Mouse (Mus musculus): ENCODE measurements around the gene Rhobtb1.

Gene Rhobtb1

DNA sequence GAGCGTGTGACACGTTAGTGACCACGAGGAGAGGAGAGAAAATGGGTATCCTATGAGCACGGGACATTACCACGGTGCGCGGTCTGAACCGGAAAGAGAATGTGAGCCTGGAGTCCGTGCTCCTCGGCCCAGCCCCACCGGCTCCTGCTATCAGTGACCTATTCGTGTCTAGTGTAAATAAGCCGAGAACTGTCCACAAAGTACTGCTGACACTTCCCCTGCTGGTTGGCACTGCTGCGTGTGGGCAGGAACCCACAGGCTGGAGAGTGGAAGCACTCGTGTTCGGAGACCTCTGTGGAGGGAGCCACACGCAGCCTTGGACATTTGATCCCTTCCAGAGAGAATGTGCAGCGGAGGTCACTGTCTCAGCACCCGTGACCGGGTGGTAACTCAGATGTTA, at the start of gene Rhobtb1:
Rhobtb1 (plus strand) TSS at position 390 of the 400 bp plus-strand sequence.
- DNase-seq (ENCODE audit: low spot score in 2 of 2), result no peak

DNA sequence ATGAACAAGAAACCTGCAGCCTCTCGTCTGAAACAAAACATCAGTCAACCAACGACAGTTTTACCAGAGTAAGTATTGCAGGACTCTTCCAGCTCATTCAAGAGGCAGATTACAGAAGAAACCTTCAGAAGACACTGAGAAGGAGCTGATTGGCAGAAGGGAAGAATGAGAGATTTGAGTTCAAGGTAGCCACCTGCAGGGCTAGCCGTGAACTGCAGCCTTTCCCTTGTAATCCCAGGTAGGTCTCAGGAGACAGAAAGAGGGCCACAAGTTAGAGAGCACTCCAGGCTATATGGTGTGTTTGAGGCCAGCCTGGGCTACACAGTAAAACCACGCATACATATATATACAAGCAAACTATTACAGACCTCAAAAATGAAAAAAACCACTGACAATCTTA, 49.2 kb upstream of the Rhobtb1 start:
- DNase-seq (ENCODE audit: low spot score in 2 of 2), result no peak

DNA sequence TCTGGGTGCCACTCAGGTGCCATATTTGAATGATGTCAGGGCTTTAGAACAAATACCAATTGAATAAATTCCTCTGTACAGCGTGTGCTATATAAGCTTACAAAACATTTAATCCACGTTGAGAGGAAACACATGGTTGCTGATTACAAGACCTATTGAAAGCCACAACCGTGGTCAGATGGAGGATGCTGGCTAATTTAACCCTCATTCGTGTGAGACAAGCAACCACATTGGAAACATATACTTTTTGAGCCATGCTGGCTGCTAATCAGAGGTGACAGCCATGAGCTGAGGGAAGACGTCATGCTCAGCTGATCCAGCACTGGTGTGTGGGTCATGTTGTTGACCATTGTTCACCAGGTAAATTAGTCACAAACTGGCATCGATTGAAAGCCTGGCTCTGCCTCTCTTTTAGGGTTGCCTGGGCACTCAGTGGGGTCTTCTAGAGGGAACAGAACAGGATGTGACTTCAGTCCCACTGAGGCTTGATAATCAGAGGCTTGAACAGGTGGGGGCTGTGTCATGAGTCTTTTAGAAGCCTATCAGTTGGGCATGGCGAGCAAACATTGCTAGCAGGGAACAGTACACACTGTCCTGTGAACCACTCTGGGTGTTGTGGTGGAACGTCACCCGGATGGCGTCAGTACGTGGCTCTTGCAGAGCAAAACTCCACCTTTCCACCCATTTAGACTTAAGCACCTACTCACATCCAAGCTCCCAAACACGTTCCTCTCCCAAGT, 46.9 kb upstream of the Rhobtb1 start:
- no peak for DNase-seq (ENCODE audit: low spot score in 2 of 2)

DNA sequence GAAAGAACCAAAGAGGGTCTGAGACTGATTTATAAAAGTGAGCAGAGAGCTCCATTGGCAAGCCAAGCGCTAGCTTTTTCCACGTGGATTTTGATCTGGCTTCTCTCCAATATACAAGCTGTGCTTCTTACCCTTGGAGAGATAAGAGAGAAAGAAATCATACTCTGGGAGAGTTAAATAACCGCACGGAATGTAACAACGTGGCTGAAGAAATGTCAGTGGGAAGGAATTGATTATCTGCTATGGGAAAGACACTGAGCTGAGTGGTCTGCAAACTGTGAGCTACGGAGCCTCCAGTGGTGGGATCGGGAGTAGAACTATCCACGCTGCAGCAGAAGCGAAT, 46.4 kb upstream of the Rhobtb1 start:
- no peak for DNase-seq (ENCODE audit: low spot score in 2 of 2)

DNA sequence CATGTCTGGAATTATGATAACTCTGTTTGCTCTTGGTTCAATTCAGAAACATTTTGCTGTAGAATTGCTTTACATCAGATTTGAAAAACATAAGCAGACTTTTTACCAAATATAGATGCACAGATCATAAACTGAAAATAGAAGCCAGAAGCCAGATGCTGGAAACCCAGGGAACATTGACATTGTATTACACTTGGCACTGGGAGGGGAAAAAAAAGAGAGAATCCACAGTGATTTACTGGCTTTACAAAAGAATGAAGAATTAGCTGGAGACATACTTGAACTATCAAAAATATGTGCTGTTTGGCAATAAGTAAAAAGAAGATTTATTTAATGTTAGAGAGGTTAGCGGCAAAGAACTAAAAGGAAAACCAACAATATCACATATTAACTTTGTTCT, 44.4 kb upstream of the Rhobtb1 start:
- no peak for DNase-seq (ENCODE audit: low spot score in 2 of 2)

DNA sequence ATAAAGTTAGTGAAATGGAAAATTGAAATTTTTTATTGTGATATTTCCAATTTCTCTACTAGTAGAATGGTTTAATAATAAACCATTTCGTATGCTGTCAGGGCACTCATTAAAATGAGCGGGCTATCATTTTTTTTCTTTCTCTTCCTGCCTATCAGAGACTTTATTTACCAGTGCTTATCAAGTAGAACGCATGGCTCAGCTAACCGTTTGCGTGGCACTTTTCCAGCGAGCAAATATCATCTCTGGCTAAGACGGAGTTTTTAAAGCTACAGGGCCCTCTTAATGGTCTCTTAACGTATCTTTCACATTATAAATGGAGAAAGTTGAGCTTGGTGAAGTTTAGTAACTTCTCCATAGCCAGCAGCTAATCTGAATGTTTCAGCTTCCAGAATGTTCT, 44.0 kb upstream of the Rhobtb1 start:
- no peak for DNase-seq (ENCODE audit: low spot score in 2 of 2)

DNA sequence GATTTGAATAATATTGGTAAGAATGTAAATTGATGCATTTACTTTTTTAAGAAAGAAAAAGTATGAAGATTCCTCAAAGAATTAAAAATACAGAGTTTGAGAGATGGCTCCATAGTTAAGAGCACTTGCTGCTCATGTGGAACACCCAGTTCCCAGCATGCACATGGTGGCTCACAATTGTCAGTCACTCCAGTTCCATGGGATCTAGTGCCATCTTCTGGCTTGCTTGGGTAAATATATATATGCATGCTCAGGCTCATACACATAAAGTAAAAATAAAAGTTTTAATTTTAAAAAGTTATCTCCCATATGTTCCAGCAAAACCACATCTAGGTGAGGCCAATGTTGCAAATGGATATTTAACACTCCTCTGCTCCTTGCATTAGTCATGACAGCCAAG, 36.9 kb upstream of the Rhobtb1 start:
- DNase-seq (ENCODE audit: low spot score in 2 of 2), result no peak

DNA sequence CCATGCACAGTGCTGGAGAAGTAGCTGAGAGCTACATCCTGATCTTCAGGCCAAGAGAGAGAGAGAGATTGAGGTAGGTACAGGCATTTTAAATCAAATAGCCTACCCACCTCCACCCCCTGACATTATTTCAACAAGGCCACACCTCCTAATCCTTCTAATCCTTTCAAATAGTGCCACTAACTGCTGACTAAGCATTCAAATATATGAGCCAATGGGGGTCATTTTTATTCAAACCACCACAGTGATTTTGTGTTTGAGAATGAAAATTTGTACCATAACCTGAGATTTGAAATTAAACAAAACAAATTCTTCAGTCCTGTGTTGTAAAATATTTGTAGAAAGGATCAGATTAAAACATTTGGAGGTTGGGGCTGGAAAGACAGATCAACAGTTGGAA, 33.2 kb upstream of the Rhobtb1 start:
- DNase-seq (ENCODE audit: low spot score in 2 of 2), result no peak

DNA sequence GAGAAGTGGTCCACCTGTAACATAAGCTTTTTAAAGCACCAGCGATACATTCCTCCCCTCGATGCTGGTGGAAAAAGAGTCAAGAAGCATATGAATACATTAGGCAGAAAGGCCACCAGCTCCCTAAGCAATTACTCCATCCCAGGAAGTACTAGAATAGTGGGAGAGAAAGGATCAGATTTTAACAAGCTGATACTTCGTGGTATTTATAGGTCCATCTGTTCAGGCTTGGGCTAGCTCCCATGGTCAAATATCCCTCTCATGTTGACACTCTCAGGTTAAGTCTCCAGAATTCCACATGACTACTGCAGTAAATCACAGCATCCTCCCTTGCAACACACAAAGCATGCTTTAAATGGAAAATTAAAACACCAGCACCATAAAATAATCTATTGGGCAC, 32.3 kb upstream of the Rhobtb1 start:
- no peak for DNase-seq (ENCODE audit: low spot score in 2 of 2)

DNA sequence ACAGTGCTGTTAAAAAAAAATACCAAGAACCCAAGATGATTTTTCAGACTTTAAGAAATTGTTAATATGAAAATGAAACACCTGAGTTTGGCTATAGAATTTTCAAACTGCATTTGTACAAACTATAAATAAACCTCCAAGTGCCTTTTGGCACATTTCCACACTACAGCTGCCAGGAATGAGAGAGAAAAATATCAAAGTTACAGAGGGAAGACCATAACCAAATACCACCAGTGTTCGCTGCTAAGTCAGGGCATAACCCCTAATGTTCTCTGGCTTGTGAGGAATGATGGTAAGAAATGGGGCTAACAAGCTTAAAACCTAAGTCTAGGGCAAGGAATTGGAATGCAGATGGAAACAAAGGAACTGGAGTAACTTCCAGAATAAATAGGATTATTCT, 31.8 kb upstream of the Rhobtb1 start:
- DNase-seq (ENCODE audit: low spot score in 2 of 2), result no peak

DNA sequence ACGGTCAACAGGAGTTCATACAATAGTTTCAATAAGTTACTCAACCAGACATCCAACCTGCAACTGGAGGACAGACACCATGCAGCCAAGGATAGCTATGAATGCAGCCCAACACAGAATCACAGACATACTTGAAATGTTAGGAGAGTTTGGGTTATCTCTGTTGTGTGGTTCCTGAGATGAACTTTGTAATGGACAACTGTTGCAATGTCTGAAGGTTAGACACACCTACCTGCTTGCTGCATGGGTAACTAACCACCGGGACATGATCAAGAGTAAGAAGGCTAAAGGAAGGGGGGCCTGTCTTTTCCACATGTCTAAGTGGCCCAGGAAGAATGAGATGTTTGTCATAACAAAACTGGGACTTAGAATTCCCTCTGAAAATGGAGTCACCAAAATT, 24.7 kb upstream of the Rhobtb1 start:
- no peak for DNase-seq (ENCODE audit: low spot score in 2 of 2)

DNA sequence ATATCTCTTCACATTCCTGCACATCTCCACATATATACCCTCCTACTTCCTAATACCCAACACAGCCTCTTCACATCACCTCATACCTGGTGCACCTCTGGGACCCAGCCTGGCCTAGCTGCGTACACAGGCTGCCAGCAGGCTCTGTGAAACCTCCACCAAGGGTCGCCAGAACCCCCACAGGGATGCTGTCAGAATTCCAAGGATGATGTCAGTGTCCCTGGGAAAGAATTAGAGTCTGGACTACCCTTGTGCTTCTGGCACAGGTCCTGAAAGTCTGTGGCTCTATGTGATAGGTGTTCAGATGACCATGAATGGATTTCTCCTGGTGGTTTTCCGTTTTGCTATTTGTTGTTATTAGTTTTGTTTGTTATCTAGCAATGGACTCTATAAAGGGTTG, 22.7 kb upstream of the Rhobtb1 start:
- DNase-seq (ENCODE audit: low spot score in 2 of 2), result no peak

DNA sequence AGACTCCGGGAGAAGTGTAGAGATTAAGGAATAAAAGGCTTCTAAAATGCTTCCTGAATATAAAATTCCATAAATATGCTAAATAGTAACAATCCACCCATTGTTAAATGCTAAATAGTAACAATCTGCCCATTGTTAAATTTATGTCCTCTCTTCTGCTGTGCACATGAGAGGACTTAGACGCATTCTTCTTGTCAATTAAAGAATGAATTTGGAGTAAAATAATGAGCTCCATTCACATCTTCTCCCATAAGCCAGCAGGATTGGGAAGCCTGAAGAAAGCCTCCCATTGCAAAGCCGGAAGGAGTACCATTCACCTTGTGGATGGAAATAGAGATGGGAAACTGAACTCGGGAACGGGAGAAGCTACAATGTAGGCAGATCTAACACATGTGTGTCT, 20.6 kb upstream of the Rhobtb1 start:
- no peak for DNase-seq (ENCODE audit: low spot score in 2 of 2)

DNA sequence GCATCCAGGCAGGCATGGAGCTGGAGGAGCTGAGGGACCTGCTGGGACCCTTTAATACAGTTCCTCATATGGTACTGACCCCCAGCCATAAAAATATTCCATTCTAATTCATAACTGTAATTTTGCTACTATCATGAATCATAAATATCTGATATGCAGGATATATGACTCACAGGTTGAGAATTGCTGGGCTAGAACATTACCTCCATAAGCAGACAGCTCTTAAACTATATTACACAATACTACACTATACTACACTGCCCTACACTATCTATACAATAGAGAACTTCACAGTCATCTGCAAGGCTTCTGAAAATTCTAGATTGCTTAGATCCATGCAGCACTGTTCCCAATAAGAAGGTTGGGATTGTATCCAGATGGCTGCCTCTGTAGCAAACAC, 16.9 kb upstream of the Rhobtb1 start:
- no peak for DNase-seq (ENCODE audit: low spot score in 2 of 2)

DNA sequence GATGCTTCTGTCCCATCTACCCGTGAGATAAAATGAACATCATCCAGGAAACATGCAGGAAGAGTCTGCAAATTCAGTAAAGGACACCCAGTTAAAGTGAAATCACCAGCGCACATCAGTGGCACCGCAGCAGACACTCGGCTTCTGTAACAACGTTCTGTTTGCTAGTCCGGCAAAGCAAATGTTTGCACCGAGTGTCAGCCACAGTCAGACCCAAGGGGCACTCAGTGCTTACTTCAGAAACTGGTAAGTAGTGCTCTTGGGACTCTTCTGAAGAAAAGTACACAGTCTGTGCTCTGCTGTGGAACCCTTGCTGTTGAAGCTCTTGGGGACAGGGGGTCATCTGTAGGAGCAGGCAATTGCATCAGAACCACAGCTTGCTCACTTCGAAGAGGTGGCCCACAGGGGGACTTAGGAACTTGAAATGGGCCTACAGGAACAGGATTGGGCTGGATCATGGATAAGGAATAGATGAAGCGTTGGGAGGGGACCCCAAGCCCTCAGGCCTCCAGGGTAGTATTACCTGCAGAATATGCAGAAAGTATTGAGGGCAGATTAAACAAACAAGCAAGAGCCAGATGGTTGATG, 14.9 kb upstream of the Rhobtb1 start:
- DNase-seq (ENCODE audit: low spot score in 2 of 2), result no peak

DNA sequence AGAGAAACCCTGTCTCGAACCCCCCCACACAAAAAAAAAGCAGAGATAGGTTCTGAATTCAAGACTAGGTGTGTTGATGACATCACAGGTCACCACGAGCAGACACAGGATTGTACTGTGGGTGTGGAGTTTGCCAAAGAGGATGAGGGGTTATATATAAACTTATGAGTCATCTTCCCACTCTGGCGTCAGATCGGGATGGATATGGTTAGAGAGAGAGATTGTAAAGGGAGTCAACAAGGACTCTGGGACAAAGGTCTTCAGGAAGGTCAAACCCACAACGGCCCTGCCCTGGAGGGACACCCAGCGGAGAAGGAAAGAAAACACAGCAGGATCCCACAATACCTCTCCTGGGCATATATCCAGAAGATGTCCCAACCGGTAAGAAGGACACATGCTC, 2.0 kb upstream of the Rhobtb1 start:
- no peak for DNase-seq (ENCODE audit: low spot score in 2 of 2)

DNA sequence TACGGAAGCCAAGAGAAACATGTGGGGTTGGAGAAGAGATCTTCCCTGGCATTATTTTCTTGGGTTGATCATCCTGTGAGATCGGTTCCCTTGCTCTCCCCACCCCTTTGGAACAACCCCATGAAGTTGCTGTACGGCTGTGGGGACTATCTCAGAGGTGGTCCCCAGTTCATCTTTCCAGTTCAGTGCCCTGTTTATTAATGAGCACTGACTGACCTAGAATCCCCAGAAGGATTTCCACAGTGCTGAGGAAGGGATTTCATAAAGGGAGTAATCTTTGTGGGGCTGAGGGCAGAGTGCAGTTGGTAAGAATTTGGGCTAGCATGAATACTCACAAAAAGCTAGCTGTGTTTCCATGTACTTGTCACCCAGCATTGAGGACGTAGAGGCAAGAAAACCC, 1.7 kb downstream of the Rhobtb1 start:
- no peak for DNase-seq (ENCODE audit: low spot score in 2 of 2)

DNA sequence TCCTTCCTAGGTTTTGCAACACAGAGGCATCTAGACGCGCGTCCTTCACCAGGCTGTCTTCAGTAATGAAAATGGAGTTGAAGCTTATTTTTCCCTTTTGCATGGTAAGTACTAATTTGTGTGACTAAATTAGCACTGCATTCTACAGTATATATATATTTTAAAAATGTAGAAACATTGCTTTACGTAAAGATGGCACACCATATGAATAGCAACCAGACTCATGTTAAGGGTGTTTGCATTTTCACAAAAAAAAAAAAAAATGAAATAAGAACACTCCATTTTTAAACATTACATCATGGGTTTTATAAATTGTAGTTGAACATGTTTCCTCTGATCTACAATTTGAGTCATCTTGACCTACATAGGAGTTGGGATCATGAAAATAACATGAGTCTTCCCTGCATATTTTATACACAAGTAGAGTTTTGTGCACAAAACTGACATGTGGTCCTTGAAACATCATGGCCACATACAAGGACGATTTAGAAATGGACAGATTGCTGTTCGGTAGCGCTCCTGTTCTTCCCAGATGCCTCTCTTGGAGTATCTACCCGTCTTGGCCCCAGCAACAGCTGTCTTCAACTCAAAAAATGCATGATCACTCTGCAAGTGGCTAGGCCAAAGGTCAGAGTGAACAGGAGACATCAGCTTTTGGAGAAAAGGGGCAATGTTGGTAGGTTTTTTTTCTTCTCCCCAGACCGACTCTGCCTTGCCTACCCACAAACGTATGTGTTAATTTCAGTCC, 4.4 kb downstream of the Rhobtb1 start:
- no peak for DNase-seq (ENCODE audit: low spot score in 2 of 2)

DNA sequence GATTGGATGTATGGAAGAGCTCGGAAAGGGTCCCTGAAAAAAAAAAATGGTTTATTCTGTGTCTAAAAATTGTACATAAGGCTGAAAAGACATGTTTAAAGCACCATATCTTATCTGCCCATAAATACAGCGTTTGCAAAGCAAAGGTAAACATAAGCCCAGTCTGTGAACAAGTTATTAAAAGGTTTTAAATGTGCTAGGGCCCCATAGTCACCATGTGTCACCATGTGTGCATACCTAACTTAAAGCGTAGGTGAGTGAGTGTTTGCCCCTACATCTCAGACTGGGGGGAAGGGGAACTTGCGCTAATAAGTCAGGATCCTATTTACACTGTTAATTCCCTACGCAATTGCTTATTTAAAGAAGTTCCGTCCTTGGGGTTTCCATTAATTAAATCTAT, 5.2 kb downstream of the Rhobtb1 start:
- no peak for DNase-seq (ENCODE audit: low spot score in 2 of 2)

DNA sequence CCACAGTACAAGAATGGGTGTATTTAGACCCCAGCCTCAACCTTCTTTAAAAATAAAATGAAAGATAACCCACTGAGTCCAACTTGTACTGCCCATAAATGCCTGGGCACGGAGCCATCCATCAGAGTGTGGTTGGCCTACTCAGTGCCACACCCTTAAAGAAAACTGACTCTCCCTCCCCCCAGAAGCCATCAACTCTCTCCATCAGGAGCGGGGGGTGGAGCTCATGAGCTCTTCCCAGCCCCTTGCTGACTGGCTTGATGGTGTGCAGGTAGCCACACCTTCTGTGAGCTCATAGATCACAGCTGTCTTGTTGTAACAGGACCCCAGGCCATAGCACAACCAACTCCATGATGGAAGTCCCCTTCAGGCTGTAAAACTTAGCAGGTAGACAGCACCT, 6.2 kb downstream of the Rhobtb1 start:
- DNase-seq (ENCODE audit: low spot score in 2 of 2), result no peak

DNA sequence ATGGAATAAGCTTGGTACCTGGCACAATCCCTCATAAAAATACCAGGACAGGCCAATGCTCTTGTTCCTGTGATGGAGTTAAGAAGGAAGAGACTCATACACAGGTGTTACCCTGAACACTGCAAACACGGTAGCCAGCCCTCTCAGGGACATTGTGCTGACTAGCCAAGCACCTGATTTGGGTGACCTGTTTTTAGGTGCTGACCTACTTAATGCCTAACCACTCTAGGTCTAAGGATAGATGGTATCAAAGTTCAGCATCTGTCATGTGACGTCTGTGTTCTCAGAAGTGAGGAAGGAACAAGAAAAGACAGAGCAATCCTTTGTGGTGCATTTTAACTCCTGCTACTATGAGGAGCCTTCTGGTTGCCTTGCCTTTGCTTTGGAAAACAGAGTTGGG, 9.6 kb downstream of the Rhobtb1 start:
- DNase-seq (ENCODE audit: low spot score in 2 of 2), result no peak

DNA sequence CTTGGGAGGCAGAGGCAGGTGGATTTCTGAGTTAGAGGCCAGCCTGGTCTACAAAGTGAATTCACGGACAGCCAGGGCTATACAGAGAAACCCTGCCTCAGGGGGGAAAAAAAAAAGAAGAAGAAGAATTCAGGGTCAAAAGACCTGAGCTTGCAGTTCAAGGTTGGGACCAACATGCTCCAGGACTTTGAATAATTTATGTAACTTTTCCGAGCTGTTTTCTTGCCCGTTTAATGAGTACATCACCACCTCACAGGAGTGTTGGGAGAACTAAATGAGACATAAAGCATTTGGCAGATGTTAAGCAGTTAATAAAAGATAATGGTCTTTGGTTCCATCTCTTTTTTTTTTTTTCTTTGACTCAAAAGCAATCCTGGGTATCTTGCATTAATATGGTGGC, 10.3 kb downstream of the Rhobtb1 start:
- DNase-seq (ENCODE audit: low spot score in 2 of 2), result no peak

DNA sequence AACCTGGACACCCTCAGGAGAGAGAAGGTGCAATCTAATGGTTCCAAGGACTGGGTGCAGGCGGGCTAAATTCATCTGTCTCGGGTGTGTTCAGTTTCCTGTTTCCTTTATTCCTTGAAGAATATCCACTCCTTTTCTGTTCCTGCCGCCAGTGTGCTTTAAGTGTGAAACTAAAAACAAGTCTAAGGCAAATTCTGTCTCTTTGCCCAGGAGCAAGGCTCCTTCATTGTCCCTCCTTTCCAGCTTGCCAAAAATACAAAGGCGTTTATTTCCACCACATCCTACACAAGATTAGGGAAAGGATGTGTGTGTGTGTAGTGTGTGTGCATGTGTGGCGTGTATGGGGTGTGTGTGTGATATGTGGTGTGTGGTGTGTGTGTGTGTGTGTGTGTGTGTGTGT, 11.3 kb downstream of the Rhobtb1 start:
- DNase-seq (ENCODE audit: low spot score in 2 of 2), result no peak

Measured in natural killer cell, adult 2 months (primary cell).